Mouse (Mus musculus) kidney, postnatal 0 days (tissue): ENCODE measurements around the gene Pth2. TPM values are rescaled to one million over a fixed set of nuclear protein-coding genes. Genes with fewer than 3 reads are reported as not detected.
A peak's percentile ranks its signal among the peaks of the same experiment; 100 is the strongest.

Source experiments
- ATAC-seq: fragments of 200-750 bp; cut with Nextera tagmentation; replicated peaks from 2 replicates; pipeline ENCODE4 v1.8.0; 2017; ENCODE audit warnings: low read depth, moderate number of reproducible peaks, moderate TSS enrichment, moderate library complexity; ENCODE audit not compliant: low FRiP score
- DNase-seq: peaks from one replicate; pipeline ENCODE4 v3.0.0-alpha.2; 2016; ENCODE audit warnings: low spot score
- H3K27ac ChIP-seq: fragments of 300-500 bp; sonication (generic); 2 replicates; pipeline ENCODE4 v1.5.1; 2014; ENCODE audit warnings: mild to moderate bottlenecking
- H3K27me3 ChIP-seq: fragments of 300-500 bp; sonication (generic); 2 replicates; pipeline ENCODE4 v1.6.1; 2014; ENCODE audit warnings: low read length, mixed read lengths; ENCODE audit not compliant: insufficient read depth
- H3K36me3 ChIP-seq: fragments of 300-500 bp; sonication (generic); 2 replicates; pipeline ENCODE4 v1.6.1; 2014; ENCODE audit warnings: low read length, mixed read lengths; ENCODE audit not compliant: insufficient read depth
- H3K4me1 ChIP-seq: fragments of 300-500 bp; sonication (generic); replicated peaks from 2 replicates; pipeline ENCODE4 v1.6.1; 2014; ENCODE audit warnings: antibody characterized with exemption, low read length, mixed read lengths; ENCODE audit not compliant: insufficient read depth
- H3K4me2 ChIP-seq: fragments of 300-500 bp; sonication (generic); 2 replicates; pipeline ENCODE4 v1.6.1; 2014; ENCODE audit warnings: mild to moderate bottlenecking, low read length, moderate library complexity, mixed read lengths
- H3K4me3 ChIP-seq: fragments of 300-500 bp; sonication (generic); replicated peaks from 2 replicates; pipeline ENCODE4 v1.5.1; 2014; ENCODE audit warnings: low read depth, low read length
- H3K9ac ChIP-seq: fragments of 300-500 bp; sonication (generic); 2 replicates; pipeline ENCODE4 v1.6.1; 2014; ENCODE audit warnings: low read depth, low read length
- H3K9me3 ChIP-seq: fragments of 300-500 bp; sonication (generic); replicated peaks from 2 replicates; pipeline ENCODE4 v1.6.1; 2016; ENCODE audit warnings: low read length, inconsistent platforms, mixed read lengths
- CTCF ChIP-seq: IDR thresholded peaks from 2 replicates; pipeline ENCODE4 v1.5.1; 2016; ENCODE audit warnings: antibody characterized with exemption, low read depth, mild to moderate bottlenecking, moderate library complexity
- WGBS: fragments of 180-500 bp; shearing (Covaris S2); extraction: QIAGEN DNeasy Blood & Tissue Kit; methylation state at CpG from one replicate; pipeline ENCODE4 v1.1.7; 2014; 5-methylcytosine and 5-hydroxymethylcytosine counted together
- polyA plus RNA-seq: library from polyadenylated mRNA; unstranded; fragments of >200 nt; fragmentation: Nextera tagmentation; extraction: Ambion mirVana; gene quantifications from 2 replicates; pipeline ENCODE4 v1.2.1, GENCODE M21; 2015

Pth2 gene
- polyA plus RNA-seq, 1 experiment from 2014 or later = not detected

DNA sequence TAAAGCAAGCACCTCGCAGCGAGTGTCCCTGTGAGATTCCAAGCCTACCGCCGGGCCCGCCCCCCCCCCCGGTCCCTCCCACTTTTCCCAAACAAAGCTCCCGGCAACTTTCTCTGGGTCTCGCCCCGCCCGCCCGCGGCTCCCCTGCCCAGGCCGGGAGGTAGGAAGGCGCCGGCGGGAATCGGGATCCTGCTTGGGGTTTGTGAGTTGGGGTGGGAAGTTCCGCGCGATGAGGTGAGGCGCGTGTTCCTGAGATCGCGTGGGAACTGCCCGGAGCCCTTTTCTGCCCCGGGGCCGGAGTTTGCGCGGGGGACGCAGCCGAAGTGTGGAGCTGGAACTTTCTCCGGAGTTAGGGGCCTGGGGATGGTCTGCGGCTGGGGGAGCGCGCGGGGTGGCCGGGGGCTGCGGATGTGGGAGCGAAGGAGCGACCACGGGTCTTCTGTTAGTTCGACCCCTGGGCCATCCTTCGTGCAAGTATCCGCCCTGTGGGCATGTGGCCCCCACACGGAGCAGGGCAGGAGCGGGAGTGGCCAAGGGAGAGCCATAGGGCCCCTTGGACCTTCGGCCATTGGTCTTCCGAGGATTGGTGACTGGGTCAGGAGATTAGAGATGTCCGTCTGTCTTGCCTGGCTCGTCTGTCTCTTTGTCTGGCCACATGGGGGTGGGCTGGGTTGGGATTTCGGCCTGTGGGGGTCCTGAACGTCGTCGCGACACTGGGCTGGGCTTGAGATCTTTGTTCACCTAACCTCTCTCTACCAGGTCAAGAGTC is 35.1 kb downstream of the Pth2 start, which contains the start of gene Tead2:
Tead2 (plus strand) TSS at position 81 of the 769 bp plus-strand sequence.
- Histone ChIP-seq H3K27ac (peak within 1 kb of the TSS; percentile 90), H3K27me3 (peaks cover 6% of the 10 kb centered on the region; the same call in 1 of the 2 replicates), H3K9me3 (no peaks in the 10 kb centered on the region), H3K9ac (peak within 1 kb of the TSS; percentile 88), H3K4me3 (peak within 1 kb of the TSS; percentile 77), H3K4me2 (peak within 1 kb of the TSS; percentile 93), H3K36me3 (peaks cover 25% of the 10 kb centered on the region), H3K4me1 (peaks cover 16% of the 10 kb centered on the region)
- DNase-seq (peak; percentile 83), ATAC-seq (peak; percentile 58)
- under 1% methylated on average over 53 of the region's 55 CpGs for WGBS
- no peak for TF ChIP-seq CTCF

DNA sequence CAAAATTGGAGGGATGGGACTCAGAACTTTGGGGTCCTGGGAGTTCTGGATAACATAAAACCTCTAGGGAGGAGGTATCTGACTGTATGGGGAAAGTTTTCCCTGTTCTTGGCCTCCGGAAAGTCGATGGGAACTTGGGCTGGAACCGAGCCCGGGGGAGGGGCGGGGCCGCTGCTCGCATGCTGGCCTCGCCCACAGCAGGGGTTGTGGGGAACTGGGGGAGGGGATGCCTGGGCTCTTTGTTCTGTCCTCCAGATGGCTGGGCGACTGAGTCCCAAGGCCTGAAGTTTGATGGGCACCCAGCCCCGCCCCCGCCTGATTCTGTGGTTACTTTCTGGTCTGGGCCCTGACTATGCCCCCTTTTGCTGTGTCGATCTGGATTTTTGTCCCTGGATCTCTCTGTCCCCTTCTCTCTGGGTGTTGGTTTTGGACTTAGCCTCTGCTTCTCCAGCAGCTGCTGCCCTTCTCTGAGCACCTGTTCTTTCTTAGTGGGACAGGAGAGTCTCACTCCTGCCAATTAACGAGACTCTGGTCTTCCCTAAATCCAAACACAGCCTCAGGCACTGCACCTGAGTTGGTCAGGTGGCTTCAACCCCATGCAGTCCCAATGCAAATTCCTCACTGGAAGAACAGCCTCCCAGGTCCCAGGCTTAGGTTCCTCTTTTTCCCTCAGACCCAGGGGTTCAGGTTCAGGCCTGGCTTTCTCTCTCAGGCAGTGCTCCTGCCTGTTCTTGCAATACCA is 35.8 kb downstream of the Pth2 start:
- peak overlapping the region; percentile 77 for H3K4me3 ChIP-seq
- peak overlapping the region; percentile 90 for H3K27ac ChIP-seq
- no peaks in the 10 kb centered on the region for H3K27me3 ChIP-seq
- ATAC-seq = peak; percentile 57
- H3K9me3 ChIP-seq = no peaks in the 10 kb centered on the region
- peak overlapping the region; percentile 93 for H3K4me2 ChIP-seq
- peaks cover 27% of the 10 kb centered on the region for H3K36me3 ChIP-seq
- peak; percentile 94 for DNase-seq
- no peak for TF ChIP-seq CTCF
- 3% methylated on average over 13 of the region's 13 CpGs for WGBS
- H3K9ac ChIP-seq = peak overlapping the region; percentile 88
- H3K4me1 ChIP-seq = peaks cover 15% of the 10 kb centered on the region

DNA sequence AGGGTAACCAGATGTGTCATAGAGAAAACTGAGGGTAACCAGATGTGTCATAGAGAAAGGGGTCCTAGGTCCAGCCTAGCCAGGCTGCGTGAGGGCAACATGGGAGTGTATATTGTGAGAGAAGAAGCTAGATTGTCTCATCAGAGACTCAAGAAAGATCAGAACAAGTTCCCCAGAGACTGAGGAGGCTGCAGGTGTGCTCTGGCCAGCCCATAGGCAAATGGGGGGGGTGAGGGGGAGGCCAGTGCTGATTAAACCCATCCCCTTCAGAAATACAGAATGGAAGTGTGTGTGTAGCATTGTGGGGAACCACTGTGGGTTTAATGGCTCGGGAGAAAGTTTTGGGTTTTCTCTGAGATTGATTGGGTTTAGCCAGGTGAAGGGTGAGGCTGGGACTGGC is 40.9 kb downstream of the Pth2 start:
- DNase-seq = no peak
- Histone ChIP-seq H3K4me3 (no peak overlapping the region), H3K36me3 (peaks cover 58% of the 10 kb centered on the region), H3K27ac (no peak overlapping the region), H3K27me3 (no peaks in the 10 kb centered on the region), H3K9ac (no peak overlapping the region), H3K4me1 (peaks cover 9% of the 10 kb centered on the region), H3K9me3 (no peaks in the 10 kb centered on the region), H3K4me2 (no peak overlapping the region)
- no peak for ATAC-seq
- 87% methylated on average over 2 of the region's 2 CpGs for WGBS
- TF ChIP-seq CTCF = no peak

DNA sequence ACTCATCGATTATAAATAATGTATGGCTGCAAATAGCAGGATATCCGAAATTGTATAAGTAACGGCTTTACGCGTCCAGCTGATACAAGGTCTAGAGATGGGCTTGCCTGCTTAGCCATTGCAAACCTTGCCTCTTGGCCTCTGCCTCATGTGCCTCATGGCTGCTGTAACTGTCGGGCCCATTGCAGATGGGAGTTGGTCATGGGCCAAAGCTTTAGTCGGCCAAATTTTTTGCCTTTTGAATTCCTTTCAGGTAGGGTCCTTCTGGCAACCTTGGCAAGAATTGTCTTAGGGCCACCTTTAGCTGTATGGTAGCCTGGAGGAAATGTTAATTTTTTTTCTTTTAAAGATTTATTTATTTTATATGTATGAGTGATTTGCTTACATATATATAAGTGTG is 44.0 kb downstream of the Pth2 start:
- Histone ChIP-seq H3K4me1 (no peaks in the 10 kb centered on the region), H3K27me3 (no peaks in the 10 kb centered on the region), H3K9me3 (no peaks in the 10 kb centered on the region), H3K4me3 (no peak overlapping the region), H3K4me2 (no peak overlapping the region), H3K9ac (no peak overlapping the region), H3K27ac (no peak overlapping the region), H3K36me3 (peaks cover 67% of the 10 kb centered on the region)
- ATAC-seq = no peak
- WGBS = 86% methylated on average over 7 of the region's 7 CpGs
- no peak for TF ChIP-seq CTCF
- no peak for DNase-seq

DNA sequence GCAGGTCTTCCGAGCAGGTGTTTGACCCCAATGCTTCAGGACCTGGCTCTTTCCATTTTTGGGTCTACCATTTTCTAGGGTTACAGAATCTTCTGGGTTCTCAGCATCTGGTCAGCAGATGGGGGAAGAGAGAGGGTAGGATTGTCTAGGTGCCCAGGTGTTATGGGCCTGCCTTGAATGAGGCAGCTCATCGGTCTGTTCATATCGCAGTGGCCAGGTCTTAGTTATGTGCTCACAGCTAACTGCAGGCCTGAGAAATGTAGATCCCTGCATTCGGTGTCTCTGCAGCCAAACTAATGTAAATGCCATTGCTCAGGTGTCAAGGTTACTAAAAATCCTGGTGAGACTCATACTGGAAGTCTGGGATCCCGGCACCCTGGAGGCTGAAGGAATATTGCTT is 45.6 kb downstream of the Pth2 start:
- no peak for ATAC-seq
- peaks cover 61% of the 10 kb centered on the region for H3K36me3 ChIP-seq
- WGBS = 95% methylated on average over 5 of the region's 5 CpGs

DNA sequence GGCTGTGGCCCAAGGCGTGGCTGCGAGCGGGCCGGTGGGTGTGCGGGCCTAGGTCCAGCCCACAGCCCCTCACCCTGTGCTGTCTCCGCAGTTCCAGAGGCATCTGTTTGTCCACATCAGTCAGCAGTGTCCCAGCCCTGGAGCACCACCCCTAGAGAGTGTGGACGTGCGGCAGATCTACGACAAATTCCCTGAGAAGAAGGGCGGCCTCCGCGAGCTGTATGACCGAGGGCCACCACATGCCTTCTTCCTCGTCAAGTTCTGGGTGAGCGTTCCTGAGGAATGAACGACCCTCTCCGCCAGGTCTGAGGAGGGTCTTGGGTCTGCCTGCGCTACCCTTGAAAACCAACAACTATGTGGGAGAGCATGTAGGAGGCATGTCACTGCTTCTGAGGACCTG is 47.8 kb downstream of the Pth2 start:
- no peak overlapping the region for H3K27ac ChIP-seq
- no peak for TF ChIP-seq CTCF
- no peak overlapping the region for H3K4me2 ChIP-seq
- ATAC-seq (no peak), DNase-seq (no peak)
- no peaks in the 10 kb centered on the region for H3K27me3 ChIP-seq
- no peak overlapping the region for H3K4me3 ChIP-seq
- H3K4me1 ChIP-seq = no peaks in the 10 kb centered on the region
- H3K9ac ChIP-seq = no peak overlapping the region
- H3K9me3 ChIP-seq = no peaks in the 10 kb centered on the region
- WGBS = 87% methylated on average over 18 of the region's 18 CpGs
- H3K36me3 ChIP-seq = peaks cover 62% of the 10 kb centered on the region

More for the DNA sequence above, 45.6 kb downstream of the Pth2 start:
- DNase-seq = no peak
- no peak overlapping the region for H3K9ac ChIP-seq
- H3K27ac ChIP-seq = no peak overlapping the region
- no peak for TF ChIP-seq CTCF
- no peaks in the 10 kb centered on the region for H3K9me3 ChIP-seq
- H3K27me3 ChIP-seq = no peaks in the 10 kb centered on the region
- no peak overlapping the region for H3K4me3 ChIP-seq
- no peaks in the 10 kb centered on the region for H3K4me1 ChIP-seq
- no peak overlapping the region for H3K4me2 ChIP-seq
